Mouse (Mus musculus) heart, postnatal 0 days (tissue): Measurements from ENCODE around the gene Pira2. TPM values are rescaled to one million over a fixed set of nuclear protein-coding genes. Genes with fewer than 3 reads are reported as not detected.

Source experiments
- polyA plus RNA-seq: library from polyadenylated mRNA; unstranded; fragments of >200 nt; fragmentation: Nextera tagmentation; extraction: Ambion mirVana; gene quantifications from 2 replicates; pipeline ENCODE4 v1.2.1, GENCODE M21; 2015
- total RNA-seq: library from RNA; depleted of rRNA; stranded (reverse); fragments of >200 nt; gene quantifications from 2 replicates; pipeline ENCODE4 v1.2.3, GENCODE M21; 2014; ENCODE audit warnings: low replicate concordance; rRNA removed

Gene Pira2
- total and polyA plus RNA-seq, 2 experiments from 2014 or later = 0.11 TPM; not detected in 1

Other genes with a start within 250 kb of the Pira2 start
- 0.19 TPM in 1 of 2 replicates, not detected in the other for gene Oscar, start 228.9 kb downstream of the Pira2 start, total RNA-seq
- gene Oscar, start 228.9 kb downstream of the Pira2 start, polyA plus RNA-seq = 0.25 and 0.37 TPM in 2 replicates
- 915 and 1,160 TPM in 2 replicates for gene Ndufa3, start 227.7 kb downstream of the Pira2 start, total RNA-seq
- 1,410 and 1,523 TPM in 2 replicates for gene Ndufa3, start 227.7 kb downstream of the Pira2 start, polyA plus RNA-seq
- 3.1 and 21.0 TPM in 2 replicates for gene Tfpt, start 215.1 kb downstream of the Pira2 start, total RNA-seq
- gene Tfpt, start 215.1 kb downstream of the Pira2 start, polyA plus RNA-seq = 14.2 and 16.0 TPM in 2 replicates
- gene Prpf31, start 215.1 kb downstream of the Pira2 start, total RNA-seq = 32.2 and 47.9 TPM in 2 replicates
- gene Prpf31, start 215.1 kb downstream of the Pira2 start, polyA plus RNA-seq = 35.3 and 41.5 TPM in 2 replicates
- 7.5 and 16.8 TPM in 2 replicates for gene Cnot3, start 199.8 kb downstream of the Pira2 start, total RNA-seq
- 15.9 and 19.4 TPM in 2 replicates for gene Cnot3, start 199.8 kb downstream of the Pira2 start, polyA plus RNA-seq
- gene Leng1, start 179.2 kb downstream of the Pira2 start, total RNA-seq = 6.0 and 11.9 TPM in 2 replicates
- 23.9 and 25.4 TPM in 2 replicates for gene Leng1, start 179.2 kb downstream of the Pira2 start, polyA plus RNA-seq
- 0.31 and 0.99 TPM in 2 replicates for gene Tmc4, start 167.5 kb downstream of the Pira2 start, total RNA-seq
- gene Tmc4, start 167.5 kb downstream of the Pira2 start, polyA plus RNA-seq = 2.3 and 3.2 TPM in 2 replicates
- gene Tsen34, start 152.2 kb downstream of the Pira2 start, total RNA-seq = 289 and 303 TPM in 2 replicates
- 170 and 183 TPM in 2 replicates for gene Tsen34, start 152.2 kb downstream of the Pira2 start, polyA plus RNA-seq
- gene Mboat7, start 151.5 kb downstream of the Pira2 start, total RNA-seq = 33.7 and 48.4 TPM in 2 replicates
- 19.6 and 20.3 TPM in 2 replicates for gene Mboat7, start 151.5 kb downstream of the Pira2 start, polyA plus RNA-seq
- 785 and 888 TPM in 2 replicates for gene Rps9, start 141.1 kb downstream of the Pira2 start, total RNA-seq
- gene Rps9, start 141.1 kb downstream of the Pira2 start, polyA plus RNA-seq = 816 and 864 TPM in 2 replicates
- gene Pirb, start 124.7 kb downstream of the Pira2 start, total RNA-seq = 0.81 and 5.5 TPM in 2 replicates
- 0.72 and 0.73 TPM in 2 replicates for gene Pirb, start 124.7 kb downstream of the Pira2 start, polyA plus RNA-seq
- gene Gm15448, start 19.4 kb downstream of the Pira2 start, total RNA-seq = not detected in 2 replicates
- not detected in 2 replicates for gene Gm15448, start 19.4 kb downstream of the Pira2 start, polyA plus RNA-seq
- 1.2 and 1.3 TPM in 2 replicates for gene Gm14548, start 53.1 kb upstream of the Pira2 start, total RNA-seq
- gene Gm14548, start 53.1 kb upstream of the Pira2 start, polyA plus RNA-seq = 0.05 and 0.07 TPM in 2 replicates
- gene Lilra6, start 70.5 kb upstream of the Pira2 start, total RNA-seq = 0.12 TPM in 1 of 2 replicates, not detected in the other
- gene Lilra6, start 70.5 kb upstream of the Pira2 start, polyA plus RNA-seq = 0.08 and 0.14 TPM in 2 replicates
- 1.7 and 3.7 TPM in 2 replicates for gene Lair1, start 218.2 kb upstream of the Pira2 start, total RNA-seq
- 0.98 and 1.1 TPM in 2 replicates for gene Lair1, start 218.2 kb upstream of the Pira2 start, polyA plus RNA-seq